Mouse (Mus musculus): ENCODE data around the gene Fam71e2. TPM values are rescaled to one million over a fixed set of nuclear protein-coding genes. Genes with fewer than 3 reads are reported as not detected.

Gene Fam71e2
- polyA plus RNA-seq, 2 experiments, result 0.03 TPM; not detected in 1

DNA sequence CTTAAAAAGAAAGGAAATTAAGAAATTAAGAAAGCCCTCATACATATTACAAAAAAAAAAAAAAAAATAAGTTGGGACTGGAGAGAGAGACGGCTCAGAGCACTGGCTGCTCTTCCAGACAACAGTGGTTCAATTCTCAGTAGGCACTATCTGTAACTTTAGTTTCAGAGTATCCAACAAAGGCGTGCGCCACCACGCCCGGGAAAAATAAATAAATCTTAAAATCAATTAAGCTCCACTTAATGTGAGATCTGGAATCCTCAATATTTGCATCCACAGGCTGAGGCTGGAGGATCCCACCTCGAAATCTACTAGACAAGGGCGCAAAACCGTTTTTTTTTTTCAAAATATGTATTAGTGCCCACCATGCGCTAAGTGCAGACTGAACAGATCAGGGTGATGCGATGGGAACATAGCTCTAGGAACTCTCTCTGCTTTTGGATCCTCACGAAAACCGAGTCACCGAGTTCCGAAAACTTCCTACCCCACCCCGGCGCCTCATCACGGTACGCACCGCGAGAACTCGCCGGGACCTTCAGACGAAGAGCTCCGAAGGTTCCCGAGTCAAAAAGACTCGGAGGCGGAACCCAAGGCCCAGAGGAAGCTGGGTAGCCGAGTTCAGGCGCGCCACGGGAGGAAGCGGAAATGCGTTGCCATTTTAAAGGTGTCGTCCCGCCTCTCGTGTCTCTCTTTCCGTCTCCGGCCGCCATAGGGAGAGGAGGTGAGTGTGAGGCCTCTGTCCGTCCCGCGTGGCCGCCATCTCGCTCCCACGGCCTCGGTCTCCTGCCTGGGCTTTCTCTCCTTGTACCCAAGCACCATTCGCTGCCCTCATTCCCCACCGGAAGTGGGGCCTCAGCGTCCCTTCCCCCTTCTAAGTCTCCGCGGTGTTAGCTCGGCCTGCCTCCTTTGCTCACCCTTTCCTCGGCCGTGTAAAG, 21.4 kb upstream of the Fam71e2 start, which contains the start of gene Rpl28:
TSS of gene Rpl28 (plus strand) at position 597 of the 935 bp plus-strand sequence.
- H3K4me2 ChIP-seq (replicated peaks; ENCODE audit: low read depth, low read length, severe bottlenecking), result peak within 1 kb of the TSS; percentile 83
- peaks cover 37% of the 10 kb centered on the region for H3K36me3 ChIP-seq (ENCODE audit: control insufficient read depth, insufficient read depth, low read length)
- DNase-seq (ENCODE audit: low spot score) (peak; percentile 98), ATAC-seq (ENCODE audit: low FRiP score, low read depth) (peak; percentile 91)
- peak; percentile 99 for TF ChIP-seq POLR2A (IDR thresholded peaks at IDR 0.05; ENCODE audit: borderline replicate concordance, extremely low read depth, insufficient read depth, insufficient read length)
- 2% methylated on average over 54 of the region's 54 CpGs for WGBS
- H3K9ac ChIP-seq (ENCODE audit: low read depth, low read length, severe bottlenecking), result peak within 1 kb of the TSS; percentile 97
- H3K27me3 ChIP-seq (ENCODE audit: control insufficient read depth, insufficient read depth, low read length), result no peaks in the 10 kb centered on the region
- H3K27ac ChIP-seq (replicated peaks; ENCODE audit: low read depth, low read length), result peak within 1 kb of the TSS; percentile 92
- H3K4me3 ChIP-seq (replicated peaks; ENCODE audit: low read length), result peak within 1 kb of the TSS; percentile 91
- H3K9me3 ChIP-seq (ENCODE audit: control insufficient read depth, low read length), result no peaks in the 10 kb centered on the region
- H3K4me1 ChIP-seq (ENCODE audit: control insufficient read depth, insufficient read depth, low read length), result peaks cover 15% of the 10 kb centered on the region

DNA sequence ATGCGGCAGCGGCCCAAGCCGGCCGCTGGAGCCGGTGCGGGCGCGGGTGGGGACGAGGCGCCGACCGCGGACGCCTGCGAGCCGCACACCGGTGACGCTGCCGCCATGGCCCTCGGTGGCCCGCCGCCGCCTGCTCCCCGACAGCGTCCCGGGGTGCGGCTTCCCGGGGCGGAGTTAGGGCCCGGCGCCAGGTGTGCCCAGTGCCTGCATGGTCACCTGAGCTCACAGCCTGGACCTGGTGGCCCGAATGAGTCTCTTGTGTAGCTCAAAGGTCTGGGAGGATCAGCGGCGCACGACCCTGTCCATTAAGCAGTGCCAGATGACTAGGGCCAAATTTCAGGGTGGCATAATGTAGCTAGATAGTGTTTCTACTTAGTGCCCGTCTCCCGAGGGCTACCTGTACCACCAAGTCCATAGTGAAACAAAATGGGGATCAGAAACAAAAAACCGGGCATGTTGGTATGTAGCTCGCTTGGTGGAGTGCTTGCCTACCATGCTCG, 18.4 kb upstream of the Fam71e2 start, which contains the start of gene Tmem238:
TSS of gene Tmem238 (minus strand) at position 221 of the 500 bp plus-strand sequence.
- no peak for DNase-seq (ENCODE audit: low spot score)
- Histone ChIP-seq H3K36me3 (ENCODE audit: control insufficient read depth, insufficient read depth, low read length) (peaks cover 9% of the 10 kb centered on the region), H3K9ac (ENCODE audit: low read depth, low read length, severe bottlenecking) (peak within 1 kb of the TSS; percentile 78), H3K4me2 (replicated peaks; ENCODE audit: low read depth, low read length, severe bottlenecking) (peak within 1 kb of the TSS; percentile 83), H3K27ac (replicated peaks; ENCODE audit: low read depth, low read length) (peak within 1 kb of the TSS; percentile 65), H3K9me3 (ENCODE audit: control insufficient read depth, low read length) (no peaks in the 10 kb centered on the region), H3K4me3 (replicated peaks; ENCODE audit: low read length) (peak within 1 kb of the TSS; percentile 63), H3K4me1 (ENCODE audit: control insufficient read depth, insufficient read depth, low read length) (peaks cover 15% of the 10 kb centered on the region), H3K27me3 (ENCODE audit: control insufficient read depth, insufficient read depth, low read length) (no peaks in the 10 kb centered on the region)
- TF ChIP-seq POLR2A (IDR thresholded peaks at IDR 0.05; ENCODE audit: borderline replicate concordance, extremely low read depth, insufficient read depth, insufficient read length), result no peak
- 10% methylated on average over 32 of the region's 40 CpGs for whole genome bisulfite sequencing
- ATAC-seq (ENCODE audit: low FRiP score, low read depth), result no peak; the same call in 1 of the 2 replicates

GRCm38 (mm10) chr7:4788499-4789435, 17.7 kb upstream of the Fam71e2 start:
- ATAC-seq (ENCODE audit: low FRiP score, low read depth), result peak; percentile 30
- Histone ChIP-seq H3K4me3 (replicated peaks; ENCODE audit: low read length) (peak overlapping the region; percentile 63), H3K9ac (ENCODE audit: low read depth, low read length, severe bottlenecking) (peak overlapping the region; percentile 78), H3K36me3 (ENCODE audit: control insufficient read depth, insufficient read depth, low read length) (peaks cover 2% of the 10 kb centered on the region), H3K4me1 (ENCODE audit: control insufficient read depth, insufficient read depth, low read length) (peaks cover 12% of the 10 kb centered on the region), H3K9me3 (ENCODE audit: control insufficient read depth, low read length) (no peaks in the 10 kb centered on the region), H3K4me2 (replicated peaks; ENCODE audit: low read depth, low read length, severe bottlenecking) (peak overlapping the region; percentile 83), H3K27me3 (ENCODE audit: control insufficient read depth, insufficient read depth, low read length) (no peaks in the 10 kb centered on the region), H3K27ac (replicated peaks; ENCODE audit: low read depth, low read length) (peak overlapping the region; percentile 65)
- DNase-seq (ENCODE audit: low spot score), result peak; percentile 19
- WGBS, result 2% methylated on average over 58 of the region's 64 CpGs
- TF ChIP-seq POLR2A (IDR thresholded peaks at IDR 0.05; ENCODE audit: borderline replicate concordance, extremely low read depth, insufficient read depth, insufficient read length), result no peak

- peaks cover 4% of the 10 kb centered on the region for H3K27me3 ChIP-seq (ENCODE audit: control insufficient read depth, insufficient read depth, low read length)
- H3K9ac ChIP-seq (ENCODE audit: low read depth, low read length, severe bottlenecking), result no peak overlapping the region
- H3K9me3 ChIP-seq (ENCODE audit: control insufficient read depth, low read length), result no peaks in the 10 kb centered on the region
- peaks cover 6% of the 10 kb centered on the region; the same call in 1 of the 2 replicates for H3K4me1 ChIP-seq (ENCODE audit: control insufficient read depth, insufficient read depth, low read length)
- H3K4me3 ChIP-seq (replicated peaks; ENCODE audit: low read length), result no peak overlapping the region
- ATAC-seq (ENCODE audit: low FRiP score, low read depth), result no peak
- 81% methylated on average over 14 of the region's 14 CpGs for WGBS
- no peak for DNase-seq (ENCODE audit: low spot score)
- no peak overlapping the region for H3K4me2 ChIP-seq (replicated peaks; ENCODE audit: low read depth, low read length, severe bottlenecking)
- TF ChIP-seq POLR2A (IDR thresholded peaks at IDR 0.05; ENCODE audit: borderline replicate concordance, extremely low read depth, insufficient read depth, insufficient read length), result no peak
- no peak overlapping the region for H3K27ac ChIP-seq (replicated peaks; ENCODE audit: low read depth, low read length)
- no peaks in the 10 kb centered on the region for H3K36me3 ChIP-seq (ENCODE audit: control insufficient read depth, insufficient read depth, low read length)
These were observed 12.7 kb upstream of the Fam71e2 start for GRCm38 (mm10) chr7:4783667-4784268.

All from limb, embryonic 14.5 days (tissue).